Mouse (Mus musculus) ES-CJ7 (cell line): ENCODE measurements at regions not wholly inside any gene's neighbourhood (a gene's known extent, or its start where the extent isn't known, plus 50 kb on each side); places are given as distances from the start of the nearest gene placed in this dataset.

ENCODE experiments used
- DNase-seq: peaks from one replicate; pipeline ENCODE4 v3.0.0; 2011; ENCODE audit warnings: low read depth, low spot score

DNA sequence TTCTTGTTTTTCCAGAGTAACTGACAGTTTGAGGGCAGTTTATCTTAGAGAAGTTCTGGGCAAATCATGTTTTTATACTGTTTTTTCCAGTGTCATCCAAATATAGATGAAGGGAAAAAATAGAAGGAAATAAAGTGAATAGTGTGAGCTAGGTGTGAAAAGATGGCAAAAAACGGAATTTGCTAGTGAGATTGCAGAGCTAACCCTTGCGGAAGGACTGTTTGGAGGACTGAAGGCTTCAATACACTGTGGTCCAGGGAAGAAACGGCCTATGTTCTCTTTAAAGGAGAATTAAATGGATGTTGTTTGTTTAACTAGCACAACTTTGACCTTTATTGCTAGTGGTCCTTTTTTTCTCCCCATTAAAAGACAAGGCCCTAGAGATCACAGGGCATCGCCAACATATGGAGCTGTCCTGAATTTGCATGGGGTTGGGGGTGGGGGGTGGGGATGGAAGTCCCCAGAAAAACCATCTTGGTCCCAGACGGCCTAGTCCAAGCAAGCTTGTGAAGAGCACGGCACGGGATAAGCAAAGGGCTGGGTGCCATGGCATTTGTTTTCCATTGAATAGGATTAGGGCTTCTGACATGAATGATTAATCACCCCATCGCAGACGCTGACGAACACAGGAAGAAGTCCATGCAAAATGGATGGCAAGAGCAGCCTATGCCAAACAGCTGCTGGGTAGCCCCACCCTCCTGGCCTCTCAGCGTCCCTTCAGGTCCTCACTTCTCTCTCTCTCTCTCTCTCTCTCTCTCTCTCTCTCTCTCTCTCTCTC lies 480.0 kb downstream of the Nuf2 start:
- no peak for DNase-seq

- DNase-seq = no peak
These were observed 481.4 kb downstream of the Nuf2 start for GRCm38 (mm10) chr1:169049846-169050245.

GRCm38 (mm10) chr1:169046791-169047525 lies 484.3 kb downstream of the Nuf2 start:
- DNase-seq = no peak

DNA sequence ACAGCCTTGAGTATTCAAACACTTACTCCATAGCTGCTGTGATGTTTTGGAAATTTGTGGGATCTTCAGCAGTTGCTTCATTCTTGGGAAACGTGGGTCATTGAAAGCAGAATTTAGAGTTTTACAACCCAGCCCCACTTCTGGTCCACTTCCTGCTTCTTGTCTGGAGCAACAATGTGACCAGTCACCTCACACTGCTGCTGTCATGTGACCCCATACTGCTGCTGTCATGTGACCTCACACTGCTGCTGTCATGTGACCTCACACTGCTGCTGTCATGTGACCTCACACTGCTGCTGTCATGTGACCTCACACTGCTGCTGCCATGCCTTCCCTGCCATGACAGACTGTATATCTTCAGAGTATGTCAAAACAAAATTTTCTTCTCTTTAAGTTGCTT lies 497.7 kb downstream of the Nuf2 start:
- DNase-seq = no peak

GRCm38 (mm10) chr1:169031849-169032542 lies 499.3 kb downstream of the Nuf2 start:
- DNase-seq = no peak

- no peak for DNase-seq
These were observed 503.6 kb downstream of the Nuf2 start for GRCm38 (mm10) chr1:169027706-169028105.

DNA sequence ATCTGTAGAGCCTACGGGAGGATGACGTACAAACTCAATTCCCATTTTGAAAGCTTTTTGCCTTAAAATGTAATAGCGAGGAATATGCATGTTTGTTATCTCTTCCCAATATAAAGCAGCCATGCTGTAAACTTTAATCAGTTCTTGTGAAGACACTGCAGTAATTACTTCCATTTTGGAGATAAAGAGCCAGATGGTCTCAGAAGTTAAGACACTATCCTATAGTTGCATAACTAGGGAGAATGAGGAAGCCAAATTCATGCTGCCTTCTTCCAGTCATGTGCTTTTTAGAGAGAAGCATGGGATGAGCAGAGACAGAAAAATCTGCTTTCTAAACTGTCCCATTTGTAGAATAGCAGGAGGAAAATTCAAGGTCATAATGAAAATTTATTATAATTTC lies 504.0 kb downstream of the Nuf2 start:
- DNase-seq = no peak

DNA sequence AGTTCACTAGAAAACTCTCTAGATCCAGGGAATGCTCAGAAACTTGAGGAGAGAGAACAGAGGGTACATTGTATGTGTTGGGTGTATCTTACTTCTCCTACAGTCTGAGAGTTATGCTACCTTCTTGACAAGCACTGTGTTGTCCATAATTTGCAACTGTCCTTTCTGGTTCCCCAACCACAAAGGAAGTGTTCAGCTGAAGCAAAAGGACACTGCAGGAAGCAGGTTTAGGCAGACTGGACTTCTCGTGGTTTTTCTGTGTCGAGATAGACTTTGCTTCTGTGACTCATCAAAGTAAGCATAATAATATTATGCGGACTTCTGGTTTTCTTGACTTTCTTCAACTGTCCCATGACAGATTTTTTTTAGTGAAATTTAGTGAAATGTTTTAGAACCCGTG lies 506.7 kb downstream of the Nuf2 start:
- no peak for DNase-seq

DNA sequence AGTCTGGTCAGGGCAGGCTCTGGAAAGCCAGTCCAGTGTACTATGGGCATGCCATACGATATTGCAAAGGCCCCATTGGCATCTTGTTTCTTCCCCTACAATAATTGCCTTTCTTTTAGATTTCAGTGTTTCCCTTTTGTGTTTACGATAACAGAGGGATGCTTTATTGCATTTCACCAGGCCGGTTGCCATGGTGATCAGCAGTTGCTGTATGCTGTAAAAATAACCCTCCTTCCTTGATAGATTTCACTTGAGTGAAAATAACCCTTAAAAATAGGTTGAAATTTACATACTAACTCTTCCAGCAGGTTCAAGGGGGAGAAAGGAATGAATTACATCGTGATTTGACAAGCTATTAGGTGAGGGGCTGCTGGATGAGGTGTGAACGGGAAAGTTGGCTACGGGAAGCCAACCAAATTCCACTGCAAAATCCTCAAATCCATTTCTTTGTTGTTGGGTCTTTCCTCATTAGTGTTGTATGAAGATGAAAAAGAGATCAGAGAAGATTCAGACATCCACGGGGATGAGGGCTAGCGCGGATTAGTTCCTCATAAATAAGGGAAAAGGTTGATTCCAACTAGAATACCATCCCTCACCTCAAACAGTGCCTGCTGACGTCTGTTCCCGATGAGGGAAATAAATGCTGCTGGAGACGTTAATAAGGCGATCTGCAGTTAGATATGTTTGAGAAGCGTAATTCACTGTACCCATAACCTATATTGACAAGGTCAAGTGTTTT lies 539.6 kb downstream of the Nuf2 start:
- no peak for DNase-seq

GRCm38 (mm10) chr1:168975037-168975698 lies 543.1 kb upstream of the Pbx1 start:
- no peak for DNase-seq

- DNase-seq = no peak
These were observed 537.3 kb upstream of the Pbx1 start for GRCm38 (mm10) chr1:168969402-168969801.

GRCm38 (mm10) chr1:168967334-168967733 lies 535.3 kb upstream of the Pbx1 start:
- DNase-seq = no peak

DNA sequence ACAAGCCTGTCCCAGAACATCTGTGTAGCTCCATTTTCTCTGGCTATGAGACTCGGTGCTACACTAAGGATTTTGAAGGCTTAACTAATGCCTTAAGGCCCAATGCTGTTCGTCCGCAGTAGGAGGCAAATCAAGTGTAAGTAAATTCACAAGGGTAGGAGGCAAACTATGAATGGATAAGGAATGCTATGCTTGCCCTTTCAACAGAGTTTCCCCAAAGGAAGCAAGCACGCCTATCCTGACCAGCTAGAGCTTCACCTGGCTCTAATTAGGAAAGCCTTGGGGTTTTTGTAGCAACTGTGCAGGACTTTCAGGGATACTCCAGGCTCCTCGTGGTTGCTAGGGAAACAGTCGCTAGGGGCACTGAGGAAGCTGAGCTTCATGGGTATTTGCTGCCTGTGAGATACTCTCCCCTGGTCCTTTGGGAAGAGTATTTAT lies 532.4 kb upstream of the Pbx1 start:
- no peak for DNase-seq

DNA sequence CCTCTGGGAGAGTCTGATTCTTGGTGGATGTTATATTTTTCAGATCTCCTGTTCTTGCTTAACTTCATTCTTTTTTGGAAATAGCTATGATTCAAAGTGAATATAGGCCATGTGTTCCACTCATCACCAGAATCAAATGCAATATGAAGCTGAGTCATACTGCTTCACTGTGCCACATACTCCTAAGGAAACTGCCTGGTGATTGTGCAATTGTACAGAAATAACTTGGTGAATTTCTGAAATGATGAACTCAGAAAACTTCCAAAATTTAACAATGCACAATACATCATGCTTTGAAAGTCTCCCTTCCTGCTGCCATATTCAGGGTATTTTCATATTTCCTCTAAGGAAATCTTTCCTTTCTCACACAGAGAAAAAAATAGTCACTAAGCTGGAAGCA lies 518.9 kb upstream of the Pbx1 start:
- no peak for DNase-seq

DNA sequence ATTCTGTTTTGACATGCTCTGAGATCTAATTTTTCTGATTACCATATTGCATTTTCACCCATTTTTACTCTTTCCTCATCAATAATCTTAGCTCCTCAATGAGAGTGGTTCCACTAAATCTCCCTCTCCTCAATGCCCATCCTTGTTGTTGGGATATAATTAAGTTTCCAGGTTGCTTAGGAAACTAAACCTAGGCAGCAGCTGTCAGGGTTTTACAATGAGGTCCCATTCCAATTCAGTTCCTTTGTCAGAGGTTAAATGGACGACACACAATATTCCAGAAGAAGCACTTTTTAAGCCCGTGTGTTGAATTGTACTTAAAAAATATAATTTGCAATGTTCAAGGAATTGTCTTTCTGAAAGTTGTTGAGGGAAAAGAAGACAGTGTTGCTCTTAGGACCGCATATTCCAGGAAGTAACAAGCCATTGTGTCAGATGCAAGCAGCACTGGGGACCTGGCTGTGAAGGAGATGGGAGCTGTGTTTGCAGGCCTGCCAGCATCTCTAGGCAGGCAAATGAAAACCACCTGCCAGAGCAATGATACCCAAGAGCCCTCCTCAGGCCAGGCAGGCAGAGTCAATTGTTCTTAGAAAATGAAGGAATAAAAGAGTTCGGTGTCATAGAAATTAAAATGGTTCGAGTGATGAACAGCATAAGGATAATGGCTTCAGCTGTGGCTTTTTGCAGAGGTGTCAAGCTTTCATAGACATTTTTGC lies 492.2 kb upstream of the Pbx1 start:
- DNase-seq = no peak

GRCm38 (mm10) chr1:168918331-168919076 lies 486.4 kb upstream of the Pbx1 start:
- no peak for DNase-seq

GRCm38 (mm10) chr1:168908684-168909175 lies 476.7 kb upstream of the Pbx1 start:
- no peak for DNase-seq

- no peak for DNase-seq
These were observed 476.1 kb upstream of the Pbx1 start for GRCm38 (mm10) chr1:168908192-168908591.

GRCm38 (mm10) chr1:168898483-168898882 lies 466.4 kb upstream of the Pbx1 start:
- DNase-seq = no peak

- DNase-seq = no peak
These were observed 429.5 kb upstream of the Pbx1 start for GRCm38 (mm10) chr1:168861577-168861976.
